Mouse (Mus musculus): ENCODE measurements around the gene Zfpm1.
A peak's percentile ranks its signal among the peaks of the same experiment; 100 is the strongest.

Gene Zfpm1

GRCm38 (mm10) chr8:122282035-122282358, at the start of gene Zfpm1:
TSS of gene Zfpm1 (plus strand) at chr8:122282141.
- no peak for DNase-seq (ENCODE audit: low spot score)

- peak; percentile 80 for DNase-seq (ENCODE audit: low spot score)
Measured at GRCm38 (mm10) chr8:122234055-122234454, 47.9 kb upstream of the Zfpm1 start.

- no peak for DNase-seq (ENCODE audit: low spot score)
Measured at GRCm38 (mm10) chr8:122236521-122236920, 45.4 kb upstream of the Zfpm1 start.

GRCm38 (mm10) chr8:122238225-122238624, 43.7 kb upstream of the Zfpm1 start:
- no peak for DNase-seq (ENCODE audit: low spot score)

- DNase-seq (ENCODE audit: low spot score): no peak
Measured at GRCm38 (mm10) chr8:122238731-122239130, 43.2 kb upstream of the Zfpm1 start.

GRCm38 (mm10) chr8:122240241-122241026, 41.5 kb upstream of the Zfpm1 start:
- no peak for DNase-seq (ENCODE audit: low spot score)

GRCm38 (mm10) chr8:122243310-122243709, 38.6 kb upstream of the Zfpm1 start:
- no peak for DNase-seq (ENCODE audit: low spot score)

- no peak for DNase-seq (ENCODE audit: low spot score)
Measured at GRCm38 (mm10) chr8:122245161-122245560, 36.8 kb upstream of the Zfpm1 start.

- DNase-seq (ENCODE audit: low spot score): no peak
Measured at GRCm38 (mm10) chr8:122246257-122247211, 35.4 kb upstream of the Zfpm1 start.

- DNase-seq (ENCODE audit: low spot score): no peak
Measured at GRCm38 (mm10) chr8:122251739-122252138, 30.2 kb upstream of the Zfpm1 start.

- no peak for DNase-seq (ENCODE audit: low spot score)
Measured at GRCm38 (mm10) chr8:122252366-122252765, 29.6 kb upstream of the Zfpm1 start.

- peak; percentile 90 for DNase-seq (ENCODE audit: low spot score)
Measured at GRCm38 (mm10) chr8:122259351-122259750, 22.6 kb upstream of the Zfpm1 start.

- no peak for DNase-seq (ENCODE audit: low spot score)
Measured at GRCm38 (mm10) chr8:122260755-122261154, 21.2 kb upstream of the Zfpm1 start.

- no peak for DNase-seq (ENCODE audit: low spot score)
Measured at GRCm38 (mm10) chr8:122262835-122263234, 19.1 kb upstream of the Zfpm1 start.

GRCm38 (mm10) chr8:122264243-122264642, 17.7 kb upstream of the Zfpm1 start:
- no peak for DNase-seq (ENCODE audit: low spot score)

GRCm38 (mm10) chr8:122265522-122265921, 16.4 kb upstream of the Zfpm1 start:
- no peak for DNase-seq (ENCODE audit: low spot score)

GRCm38 (mm10) chr8:122266867-122267266, 15.1 kb upstream of the Zfpm1 start:
- DNase-seq (ENCODE audit: low spot score): no peak

- DNase-seq (ENCODE audit: low spot score): no peak
Measured at GRCm38 (mm10) chr8:122268861-122269260, 13.1 kb upstream of the Zfpm1 start.

GRCm38 (mm10) chr8:122269404-122269803, 12.5 kb upstream of the Zfpm1 start:
- DNase-seq (ENCODE audit: low spot score): peak; percentile 91

GRCm38 (mm10) chr8:122270555-122270954, 11.4 kb upstream of the Zfpm1 start:
- no peak for DNase-seq (ENCODE audit: low spot score)

- DNase-seq (ENCODE audit: low spot score): peak; percentile 92
Measured at GRCm38 (mm10) chr8:122273152-122273551, 8.8 kb upstream of the Zfpm1 start.

- no peak for DNase-seq (ENCODE audit: low spot score)
Measured at GRCm38 (mm10) chr8:122273826-122274225, 8.1 kb upstream of the Zfpm1 start.
